Mouse (Mus musculus): ENCODE measurements around the gene Spert. TPM values are rescaled to one million over a fixed set of nuclear protein-coding genes. Genes with fewer than 3 reads are reported as not detected.
A peak's percentile ranks its signal among the peaks of the same experiment; 100 is the strongest.

The Spert gene
- polyA plus RNA-seq, 1 experiment from 2014 or later, result not detected

DNA sequence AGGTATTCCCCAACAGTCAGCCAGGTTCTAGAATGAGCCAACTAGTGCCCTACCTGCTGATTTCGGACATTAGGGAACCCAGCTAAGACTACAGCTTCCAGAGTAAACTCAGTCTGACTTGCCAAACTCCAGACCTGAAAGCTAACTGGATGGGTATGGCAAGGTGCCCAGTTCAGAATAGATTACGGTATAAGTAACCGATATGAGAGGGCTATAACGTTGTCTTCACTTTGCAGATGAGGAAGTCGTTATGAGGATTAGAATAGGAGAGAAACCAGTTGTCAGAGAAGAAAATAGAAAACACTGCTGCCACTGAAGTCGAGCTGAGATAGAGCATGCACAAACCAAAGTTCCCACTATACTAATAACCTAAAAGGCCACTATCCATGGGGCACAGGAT, 13.9 kb downstream of the Spert start:
- Histone ChIP-seq H3K36me3 (ENCODE audit: control insufficient read depth, insufficient read depth, low read length) (no peaks in the 10 kb centered on the region), H3K4me2 (replicated peaks; ENCODE audit: low read depth) (no peak overlapping the region), H3K9ac (ENCODE audit: low read length) (no peak overlapping the region), H3K4me3 (ENCODE audit: low read depth, low read length) (no peak overlapping the region), H3K27ac (replicated peaks) (no peak overlapping the region), H3K9me3 (ENCODE audit: control insufficient read depth, low read length) (no peaks in the 10 kb centered on the region), H3K27me3 (ENCODE audit: control insufficient read depth, insufficient read depth, low read length) (no peaks in the 10 kb centered on the region), H3K4me1 (replicated peaks; ENCODE audit: control insufficient read depth, insufficient read depth) (no peaks in the 10 kb centered on the region)
- 66% methylated on average over 6 of the region's 6 CpGs for WGBS
- ATAC-seq (ENCODE audit: low FRiP score, low TSS enrichment) (no peak), DNase-seq (ENCODE audit: low spot score) (no peak)
- TF ChIP-seq EP300 (optimal IDR thresholded peaks at IDR 0.05) (no peak), CTCF (IDR thresholded peaks at IDR 0.05; ENCODE audit: low read depth) (no peak)

DNA sequence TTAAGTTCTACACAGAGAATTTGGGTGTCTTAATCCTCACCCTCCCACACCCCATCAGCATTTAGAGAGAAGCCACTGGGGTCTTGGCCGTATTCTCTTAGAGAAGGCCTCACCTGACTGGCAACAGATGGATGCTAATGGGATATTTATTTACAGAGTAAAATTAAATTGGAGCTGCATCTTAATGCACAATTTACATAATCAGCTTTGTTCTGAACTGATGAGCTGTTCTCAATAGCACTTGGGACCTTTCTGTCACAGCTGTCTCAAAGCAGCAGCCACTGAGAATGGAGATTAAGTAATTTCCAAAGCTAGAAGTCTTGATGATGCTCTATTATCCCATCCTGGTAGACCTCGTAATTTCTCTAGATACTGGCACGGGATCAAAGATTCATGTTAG, 26.6 kb downstream of the Spert start:
- no peaks in the 10 kb centered on the region for H3K36me3 ChIP-seq (ENCODE audit: control insufficient read depth, insufficient read depth, low read length)
- H3K27me3 ChIP-seq (ENCODE audit: control insufficient read depth, insufficient read depth, low read length), result no peaks in the 10 kb centered on the region
- H3K9me3 ChIP-seq (ENCODE audit: control insufficient read depth, low read length), result no peaks in the 10 kb centered on the region
- H3K27ac ChIP-seq (replicated peaks), result no peak overlapping the region
- TF ChIP-seq CTCF (IDR thresholded peaks at IDR 0.05; ENCODE audit: low read depth), result no peak
- no peak for TF ChIP-seq EP300 (optimal IDR thresholded peaks at IDR 0.05)
- H3K4me2 ChIP-seq (replicated peaks; ENCODE audit: low read depth), result no peak overlapping the region
- DNase-seq (ENCODE audit: low spot score) (no peak), ATAC-seq (ENCODE audit: low FRiP score, low TSS enrichment) (no peak)
- 78% methylated on average over 3 of the region's 3 CpGs for WGBS
- H3K9ac ChIP-seq (ENCODE audit: low read length), result no peak overlapping the region
- H3K4me3 ChIP-seq (ENCODE audit: low read depth, low read length), result no peak overlapping the region
- H3K4me1 ChIP-seq (replicated peaks; ENCODE audit: control insufficient read depth, insufficient read depth), result no peaks in the 10 kb centered on the region

DNA sequence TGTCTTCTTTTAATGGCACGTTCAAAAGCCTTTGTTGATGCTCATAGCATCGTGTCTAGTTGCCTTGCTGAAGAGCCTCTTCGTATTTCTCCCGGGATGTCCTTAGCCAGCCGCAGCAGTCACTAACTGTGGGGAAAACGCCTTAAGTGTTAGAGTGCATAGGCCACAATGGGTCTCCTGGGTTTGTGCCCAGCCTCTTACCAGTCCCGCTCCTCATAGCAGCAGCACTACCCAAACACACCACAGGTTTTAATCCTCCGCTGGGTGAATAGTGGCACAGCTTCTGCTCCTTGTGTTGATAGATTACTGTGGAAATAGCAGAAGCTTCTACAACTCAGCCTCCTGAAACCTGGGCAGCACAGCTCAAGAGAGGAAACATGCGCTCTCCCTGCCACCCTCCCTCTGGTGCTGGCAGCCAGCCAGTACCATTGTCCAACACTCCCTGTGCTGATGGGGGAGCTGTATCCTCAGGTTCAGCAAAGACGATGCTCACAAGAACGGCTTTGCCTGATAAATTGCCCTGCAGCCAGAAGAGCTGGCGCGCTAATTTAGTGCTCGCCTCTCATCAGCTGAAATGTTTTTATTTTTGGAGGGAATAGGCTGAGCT, 27.3 kb downstream of the Spert start:
- Histone ChIP-seq H3K9me3 (ENCODE audit: control insufficient read depth, low read length) (no peaks in the 10 kb centered on the region), H3K4me1 (replicated peaks; ENCODE audit: control insufficient read depth, insufficient read depth) (no peaks in the 10 kb centered on the region), H3K4me3 (ENCODE audit: low read depth, low read length) (no peak overlapping the region), H3K4me2 (replicated peaks; ENCODE audit: low read depth) (no peak overlapping the region), H3K27me3 (ENCODE audit: control insufficient read depth, insufficient read depth, low read length) (no peaks in the 10 kb centered on the region), H3K27ac (replicated peaks) (no peak overlapping the region), H3K9ac (ENCODE audit: low read length) (no peak overlapping the region), H3K36me3 (ENCODE audit: control insufficient read depth, insufficient read depth, low read length) (no peaks in the 10 kb centered on the region)
- DNase-seq (ENCODE audit: low spot score) (peak; percentile 38), ATAC-seq (ENCODE audit: low FRiP score, low TSS enrichment) (no peak)
- 69% methylated on average over 14 of the region's 14 CpGs for WGBS
- TF ChIP-seq EP300 (optimal IDR thresholded peaks at IDR 0.05), result no peak
- peak; percentile 35 for TF ChIP-seq CTCF (IDR thresholded peaks at IDR 0.05; ENCODE audit: low read depth)

DNA sequence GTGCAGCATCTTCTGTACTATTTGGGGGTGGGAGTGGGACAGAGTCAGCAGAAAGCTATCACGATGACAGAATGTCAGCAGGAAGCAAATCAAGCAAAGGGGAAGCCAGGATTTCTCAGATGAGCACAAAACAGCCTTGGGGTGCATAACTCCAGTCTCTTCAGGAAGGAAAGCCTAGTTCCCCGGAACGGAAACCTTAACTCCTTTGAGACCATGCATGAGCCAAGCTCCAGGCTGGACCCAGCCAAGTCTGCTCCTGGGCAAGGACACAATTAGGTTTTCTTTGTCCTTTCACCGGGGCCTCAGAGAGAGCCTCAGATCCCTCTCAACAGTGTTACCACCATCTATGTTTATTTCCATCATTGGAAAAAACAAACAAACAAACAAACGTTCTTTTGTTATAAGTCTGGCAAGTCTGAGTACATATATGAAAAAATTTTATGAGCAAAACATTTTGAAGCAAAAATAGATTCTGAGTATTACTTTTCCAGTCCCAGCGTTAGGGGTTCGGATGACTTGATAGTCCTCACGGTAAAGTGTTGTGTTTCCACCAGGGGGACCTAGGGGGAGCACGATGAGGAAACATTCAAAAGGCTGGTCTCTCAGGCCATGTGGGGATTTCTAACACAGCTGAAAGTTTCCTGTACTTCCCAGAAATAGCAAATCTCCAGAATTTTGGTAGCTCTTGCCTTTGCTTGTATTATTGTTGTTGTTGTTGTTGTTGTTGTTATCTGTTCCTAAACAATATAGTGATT, 31.2 kb downstream of the Spert start:
- no peaks in the 10 kb centered on the region for H3K27me3 ChIP-seq (ENCODE audit: control insufficient read depth, insufficient read depth, low read length)
- 51% methylated on average over 9 of the region's 9 CpGs for WGBS
- H3K9me3 ChIP-seq (ENCODE audit: control insufficient read depth, low read length), result no peaks in the 10 kb centered on the region
- no peak overlapping the region for H3K9ac ChIP-seq (ENCODE audit: low read length)
- peak; percentile 35 for TF ChIP-seq CTCF (IDR thresholded peaks at IDR 0.05; ENCODE audit: low read depth)
- TF ChIP-seq EP300 (optimal IDR thresholded peaks at IDR 0.05), result no peak
- DNase-seq (ENCODE audit: low spot score) (no peak), ATAC-seq (ENCODE audit: low FRiP score, low TSS enrichment) (no peak)
- no peak overlapping the region for H3K4me3 ChIP-seq (ENCODE audit: low read depth, low read length)
- H3K4me1 ChIP-seq (replicated peaks; ENCODE audit: control insufficient read depth, insufficient read depth), result no peaks in the 10 kb centered on the region
- no peak overlapping the region for H3K27ac ChIP-seq (replicated peaks)
- H3K36me3 ChIP-seq (ENCODE audit: control insufficient read depth, insufficient read depth, low read length), result no peaks in the 10 kb centered on the region
- H3K4me2 ChIP-seq (replicated peaks; ENCODE audit: low read depth), result no peak overlapping the region

DNA sequence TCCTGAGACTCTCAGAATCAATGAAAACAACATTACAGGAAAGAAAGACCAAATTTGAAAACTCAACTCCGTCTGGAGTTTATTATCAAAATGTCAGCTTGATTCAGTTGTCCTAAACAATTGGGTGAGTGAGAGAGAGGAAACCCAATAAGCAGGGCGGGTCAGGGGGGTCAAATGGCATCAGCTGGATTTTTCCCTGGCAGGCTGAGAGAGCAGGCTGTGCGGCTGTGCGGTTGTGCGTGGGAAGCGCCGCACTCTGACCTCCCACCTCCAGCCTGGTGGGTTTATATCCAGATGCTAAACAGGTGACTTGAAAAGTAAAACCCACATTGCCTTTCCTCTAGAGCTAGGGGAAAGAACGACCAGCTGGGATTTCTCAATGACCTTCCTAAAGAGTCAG, 51.2 kb downstream of the Spert start:
- DNase-seq (ENCODE audit: low spot score), result no peak
- 29% methylated on average over 8 of the region's 8 CpGs for WGBS
- H3K27me3 ChIP-seq (ENCODE audit: control insufficient read depth, insufficient read depth, low read length), result no peaks in the 10 kb centered on the region
- no peak for TF ChIP-seq CTCF (IDR thresholded peaks at IDR 0.05; ENCODE audit: low read depth)
- no peak for TF ChIP-seq EP300 (optimal IDR thresholded peaks at IDR 0.05)
- ATAC-seq (ENCODE audit: low FRiP score, low TSS enrichment), result no peak
- H3K4me2 ChIP-seq (replicated peaks; ENCODE audit: low read depth), result no peak overlapping the region
- H3K9me3 ChIP-seq (ENCODE audit: control insufficient read depth, low read length), result no peaks in the 10 kb centered on the region
- no peak overlapping the region for H3K4me3 ChIP-seq (ENCODE audit: low read depth, low read length)
- no peaks in the 10 kb centered on the region for H3K36me3 ChIP-seq (ENCODE audit: control insufficient read depth, insufficient read depth, low read length)
- no peak overlapping the region for H3K9ac ChIP-seq (ENCODE audit: low read length)
- H3K4me1 ChIP-seq (replicated peaks; ENCODE audit: control insufficient read depth, insufficient read depth), result no peaks in the 10 kb centered on the region
- H3K27ac ChIP-seq (replicated peaks), result no peak overlapping the region

DNA sequence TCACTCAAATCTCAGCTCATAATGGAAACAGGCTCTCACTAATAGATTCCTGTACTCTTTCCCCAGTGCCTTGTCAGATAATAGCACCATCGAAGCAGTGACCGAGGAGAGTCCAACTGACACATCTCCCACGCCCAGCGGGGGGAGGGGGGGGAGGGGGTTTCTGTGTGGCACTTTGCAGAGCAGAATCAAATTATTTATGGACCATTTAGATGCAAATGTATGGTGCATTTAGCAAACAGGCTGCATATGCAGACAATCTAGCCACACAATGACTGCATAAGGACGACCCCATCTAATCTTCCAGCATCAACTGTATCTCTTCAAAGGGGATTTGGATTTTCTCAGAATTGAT, 51.9 kb downstream of the Spert start:
- Histone ChIP-seq H3K27me3 (ENCODE audit: control insufficient read depth, insufficient read depth, low read length) (no peaks in the 10 kb centered on the region), H3K4me3 (ENCODE audit: low read depth, low read length) (no peak overlapping the region), H3K4me1 (replicated peaks; ENCODE audit: control insufficient read depth, insufficient read depth) (no peaks in the 10 kb centered on the region), H3K4me2 (replicated peaks; ENCODE audit: low read depth) (no peak overlapping the region), H3K36me3 (ENCODE audit: control insufficient read depth, insufficient read depth, low read length) (no peaks in the 10 kb centered on the region), H3K9ac (ENCODE audit: low read length) (no peak overlapping the region), H3K9me3 (ENCODE audit: control insufficient read depth, low read length) (no peaks in the 10 kb centered on the region), H3K27ac (replicated peaks) (no peak overlapping the region)
- TF ChIP-seq CTCF (IDR thresholded peaks at IDR 0.05; ENCODE audit: low read depth), result no peak
- TF ChIP-seq EP300 (optimal IDR thresholded peaks at IDR 0.05), result no peak
- DNase-seq (ENCODE audit: low spot score) (no peak), ATAC-seq (ENCODE audit: low FRiP score, low TSS enrichment) (no peak)
- 38% methylated on average over 5 of the region's 5 CpGs for WGBS
